Mouse (Mus musculus) WW6 (cell line): ENCODE measurements at regions not wholly inside any gene's neighbourhood (a gene's known extent, or its start where the extent isn't known, plus 50 kb on each side); places are given as distances from the start of the nearest gene placed in this dataset.

Source experiments
- DNase-seq: peaks from one replicate; pipeline ENCODE4 v3.0.0-alpha.2; 2013; ENCODE audit warnings: low read depth, low spot score

GRCm38 (mm10) chr7:83023990-83024389 lies 156.9 kb downstream of the Mex3b start:
- no peak for DNase-seq

DNA sequence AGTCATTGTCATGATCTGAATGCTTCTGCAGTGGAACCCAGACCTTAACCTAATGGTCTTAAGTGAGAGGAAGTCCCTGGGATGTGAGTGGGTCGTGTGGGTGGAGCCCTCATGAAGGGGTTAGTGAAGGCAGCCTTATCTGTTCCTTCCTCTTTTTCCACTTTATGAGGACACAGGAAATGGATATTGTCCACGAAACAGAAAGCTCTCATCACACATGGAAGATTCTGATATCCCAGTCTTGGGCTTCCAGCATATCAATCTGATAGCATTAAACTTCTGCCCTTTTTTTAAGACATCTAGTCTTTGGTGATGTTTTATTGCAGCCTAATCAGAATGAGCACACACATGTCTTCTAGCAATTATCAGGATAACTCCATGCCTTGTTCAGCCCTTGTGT lies 164.0 kb downstream of the Mex3b start:
- DNase-seq = no peak

DNA sequence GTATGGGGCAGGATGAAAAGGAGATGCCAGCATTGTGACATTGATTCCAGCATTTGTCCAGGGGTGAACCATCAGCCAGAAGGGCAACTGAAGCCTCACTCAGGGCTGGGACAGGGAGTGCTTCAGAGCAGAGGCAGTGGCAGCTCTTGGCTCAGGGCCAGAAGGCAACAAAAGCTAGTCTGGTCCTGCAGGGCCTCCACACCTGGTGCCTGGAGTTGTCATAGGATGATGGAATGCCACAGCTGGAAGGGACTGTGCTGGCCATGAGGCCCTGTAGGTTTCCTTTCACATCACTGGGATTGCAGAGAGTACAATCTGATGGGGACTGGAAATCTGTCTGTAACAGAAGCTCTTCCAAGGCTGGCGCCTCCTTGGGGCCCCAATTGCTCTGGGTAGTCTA lies 164.9 kb downstream of the Mex3b start:
- DNase-seq = no peak

DNA sequence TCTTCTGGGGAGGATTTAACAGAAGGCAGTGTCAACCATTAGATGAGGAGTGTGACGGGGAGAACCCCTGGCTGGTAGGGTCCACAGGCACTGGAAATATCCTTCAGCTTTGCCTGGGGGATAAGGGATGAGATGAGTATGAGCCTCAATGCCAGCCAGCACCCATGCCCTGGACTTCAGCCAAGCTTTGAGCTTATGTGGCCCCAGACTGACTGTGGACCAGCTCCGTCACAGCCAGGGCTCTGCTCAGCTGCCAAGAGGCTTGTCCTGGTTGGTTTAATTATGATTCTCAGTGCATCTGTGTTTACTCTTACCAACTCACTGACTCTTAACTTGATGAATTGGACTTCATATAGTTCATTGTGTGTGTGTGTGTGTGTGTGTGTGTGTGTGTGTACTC lies 165.8 kb downstream of the Mex3b start:
- no peak for DNase-seq

DNA sequence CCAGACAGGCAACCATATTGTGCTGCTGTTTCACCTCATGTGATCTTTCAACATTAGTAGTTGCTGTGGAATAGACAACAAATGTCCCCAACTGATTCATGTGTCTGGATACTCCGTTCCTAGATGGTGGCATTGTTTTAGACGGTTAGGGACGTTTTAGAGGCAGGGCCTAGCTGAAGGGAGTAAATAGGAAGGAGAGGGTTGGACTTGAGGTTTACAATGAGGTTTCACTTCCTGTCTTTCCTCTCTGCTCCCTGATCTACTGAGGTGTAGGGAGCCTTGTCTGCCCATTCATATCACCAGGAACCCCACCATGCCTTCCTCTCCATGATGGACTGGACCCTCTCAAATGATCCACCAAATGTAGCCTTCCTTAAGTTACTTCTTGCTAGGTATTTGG lies 168.1 kb downstream of the Mex3b start:
- DNase-seq = no peak

DNA sequence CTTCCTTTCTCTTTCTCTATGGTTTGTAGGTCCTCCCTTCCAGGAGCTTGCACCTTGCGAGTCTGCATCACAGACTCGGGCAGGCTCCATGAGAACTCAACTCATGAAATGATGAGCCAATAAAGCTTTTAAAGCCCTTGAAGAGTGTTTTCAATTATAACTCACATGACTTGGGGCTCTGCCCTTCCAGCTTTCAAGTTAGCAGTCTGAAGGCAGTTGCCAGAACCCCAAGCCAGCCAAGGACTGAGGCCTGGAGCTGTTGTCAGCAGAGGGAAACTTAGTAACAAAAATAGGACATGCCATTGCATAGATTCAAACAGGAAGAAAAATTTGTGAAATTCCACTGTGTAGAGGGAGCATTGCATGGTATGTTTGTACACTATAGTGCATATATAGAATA lies 169.3 kb downstream of the Mex3b start:
- no peak for DNase-seq

DNA sequence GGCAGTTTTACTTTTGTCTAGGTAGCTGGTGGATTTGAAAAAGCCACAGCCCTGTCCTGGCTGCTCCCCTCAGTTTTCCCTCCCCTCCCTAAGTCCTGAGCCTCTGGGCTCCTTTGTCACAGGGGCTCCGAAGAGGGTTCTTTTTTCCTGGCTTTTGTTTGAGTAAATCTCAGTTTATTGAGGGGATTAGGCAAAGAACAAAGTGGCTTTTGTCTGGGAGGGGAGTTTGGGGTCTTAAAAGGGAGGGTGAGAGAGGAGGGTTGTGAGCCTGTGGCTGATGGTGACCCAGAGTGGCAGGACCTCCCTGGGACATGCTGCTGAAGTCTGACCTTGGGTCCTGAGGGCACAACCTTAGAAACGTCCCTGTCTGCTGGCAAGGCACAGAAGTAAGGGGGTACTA lies 170.0 kb downstream of the Mex3b start:
- no peak for DNase-seq

DNA sequence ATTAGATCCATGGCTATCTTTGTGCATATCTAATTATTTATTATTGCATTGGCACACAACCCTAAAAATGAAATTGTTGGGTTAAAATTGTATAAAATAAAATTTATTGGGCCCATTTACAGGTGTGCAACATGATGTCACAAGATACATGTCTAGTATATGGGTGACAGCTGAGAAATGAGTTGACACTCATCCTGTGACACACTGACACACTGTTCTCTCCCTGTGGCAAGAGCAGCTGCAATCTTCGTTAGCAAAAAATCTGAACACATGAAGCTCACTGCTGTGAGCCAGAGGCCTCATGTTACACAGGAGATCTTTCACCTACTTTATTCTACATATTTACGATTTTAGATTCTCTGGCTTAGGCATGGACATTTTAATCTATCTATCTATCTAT lies 170.6 kb downstream of the Mex3b start:
- no peak for DNase-seq

- DNase-seq = no peak
Measured at GRCm38 (mm10) chr7:83043746-83044145, 176.6 kb downstream of the Mex3b start.

DNA sequence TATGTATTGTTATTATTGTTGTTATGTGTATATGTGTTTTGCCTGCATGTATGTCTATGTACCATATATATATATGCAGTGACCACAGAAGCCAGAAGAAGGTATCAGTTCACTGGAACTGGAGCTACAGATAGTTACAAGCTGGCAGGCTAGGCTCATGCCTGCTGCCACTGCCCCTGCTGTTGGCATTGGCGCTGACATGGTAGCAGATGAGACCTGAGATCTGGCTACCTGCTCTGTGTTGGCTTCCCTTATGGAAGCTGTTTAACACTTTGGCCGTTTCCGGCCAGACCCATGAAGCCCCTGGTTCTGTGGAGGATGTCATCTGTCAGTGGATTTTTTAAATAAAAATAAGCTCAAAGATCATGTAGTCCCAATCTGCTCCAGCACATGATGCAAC lies 178.1 kb downstream of the Mex3b start:
- DNase-seq = no peak

- no peak for DNase-seq
Measured at GRCm38 (mm10) chr7:83050011-83050410, 182.9 kb downstream of the Mex3b start.

GRCm38 (mm10) chr7:83050833-83051497 lies 183.8 kb downstream of the Mex3b start:
- DNase-seq = no peak

- DNase-seq = no peak
Measured at GRCm38 (mm10) chr7:83056101-83056935, 189.2 kb downstream of the Mex3b start.

DNA sequence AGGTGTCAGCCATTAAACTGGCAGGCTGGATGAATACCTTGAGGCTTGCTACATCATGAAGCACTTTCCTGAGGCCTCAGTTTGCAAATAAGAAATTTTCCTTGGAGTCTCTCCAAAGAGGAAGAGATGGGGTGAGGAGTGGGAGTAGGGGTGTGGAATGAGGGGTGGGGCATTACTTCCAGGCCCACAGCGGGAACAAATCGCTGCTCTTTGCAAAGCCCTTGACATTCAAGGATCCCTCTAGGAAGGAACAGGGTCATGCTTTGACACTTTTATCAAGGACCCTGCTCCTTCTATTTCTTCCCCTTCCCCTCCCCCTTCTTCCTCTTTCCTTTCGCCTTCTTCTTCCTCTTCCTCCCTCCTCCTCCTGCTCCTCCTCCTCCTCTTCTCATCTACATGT lies 193.2 kb downstream of the Mex3b start:
- no peak for DNase-seq

DNA sequence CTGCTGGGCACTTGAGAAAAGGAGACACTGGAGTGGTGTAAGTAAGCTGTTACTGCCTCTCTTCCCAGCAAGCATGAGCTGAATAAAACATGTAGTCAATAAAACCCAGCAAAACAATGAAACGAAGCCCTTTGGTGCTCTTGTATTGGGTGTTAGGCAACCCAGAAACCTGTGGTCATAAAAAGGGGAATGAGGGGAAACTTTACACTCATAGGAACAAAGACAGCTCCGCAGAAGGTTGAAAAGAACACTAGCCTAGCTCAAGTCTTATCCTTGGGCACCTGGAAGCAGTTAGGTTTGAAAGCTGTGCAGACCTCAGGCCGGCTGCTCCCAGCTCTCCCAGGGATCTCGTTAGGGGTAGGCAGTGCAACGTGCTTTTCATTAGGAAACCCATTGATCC lies 193.6 kb downstream of the Mex3b start:
- no peak for DNase-seq

GRCm38 (mm10) chr7:83061197-83061893 lies 194.2 kb downstream of the Mex3b start:
- no peak for DNase-seq

GRCm38 (mm10) chr7:83061894-83062477 lies 194.9 kb downstream of the Mex3b start:
- no peak for DNase-seq

DNA sequence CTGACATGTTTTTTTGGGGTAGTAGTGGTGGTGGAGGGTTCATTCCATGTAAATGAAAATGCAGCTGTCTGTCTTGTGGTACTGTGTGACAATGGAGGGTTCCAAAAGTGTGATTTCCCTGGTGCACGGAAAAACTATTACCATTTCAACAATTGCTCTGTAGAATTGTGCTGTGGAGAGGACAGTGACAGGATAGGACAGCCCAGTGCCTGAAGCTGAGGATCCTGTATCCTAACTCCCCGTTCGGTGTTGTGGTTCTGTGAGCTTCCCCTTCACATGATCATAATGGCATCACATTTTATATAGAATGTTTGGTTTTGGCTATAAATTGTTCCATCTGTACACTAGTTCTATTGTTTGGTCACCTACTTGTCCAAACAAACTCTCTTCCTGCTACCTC lies 196.4 kb downstream of the Mex3b start:
- no peak for DNase-seq

DNA sequence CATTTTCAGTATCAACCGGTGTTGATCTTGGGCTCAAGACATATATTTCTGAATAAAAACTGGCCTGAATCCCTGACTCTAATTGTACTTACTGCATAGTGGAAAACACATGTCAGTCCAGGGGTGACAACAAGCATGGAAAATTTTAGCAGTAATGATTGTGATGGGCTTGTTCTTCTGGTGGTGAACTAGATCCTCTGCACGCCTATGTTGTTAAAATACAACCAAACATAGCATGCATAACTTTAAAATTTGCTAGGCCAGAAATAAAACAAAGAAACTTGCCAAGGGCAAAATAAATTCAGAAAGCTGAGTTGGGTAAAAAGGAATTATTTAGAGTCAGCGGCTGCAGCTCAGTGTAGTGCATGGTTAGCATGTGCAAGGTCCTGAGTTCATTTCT lies 198.2 kb downstream of the Mex3b start:
- DNase-seq = no peak

GRCm38 (mm10) chr7:83074399-83074970 lies 207.4 kb downstream of the Mex3b start:
- DNase-seq = no peak

GRCm38 (mm10) chr7:83075159-83075952 lies 208.2 kb downstream of the Mex3b start:
- no peak for DNase-seq
